In the genomic region with DNA sequence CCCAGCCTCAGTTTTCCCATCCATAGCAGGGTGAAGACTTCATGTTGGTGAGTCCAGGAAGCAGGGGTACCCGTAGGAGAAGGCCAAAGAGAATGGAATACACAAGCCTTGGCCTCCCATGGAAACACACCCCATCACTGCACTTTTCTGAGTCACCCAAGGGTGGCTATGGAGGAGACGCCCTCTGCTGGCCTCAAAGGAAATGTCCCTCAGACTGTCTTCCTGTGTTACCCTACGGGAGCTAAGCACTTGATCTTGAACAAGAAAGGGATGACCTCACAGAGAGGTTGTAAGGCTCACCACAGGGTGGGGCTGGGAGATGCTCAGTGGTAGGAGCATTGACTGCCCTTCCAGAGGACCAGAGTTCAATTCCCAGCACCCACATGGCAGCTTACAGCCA, we compare ENCODE assay signal across 8 mouse cellular contexts. TPM values are rescaled to one million over a fixed set of nuclear protein-coding genes. Genes with fewer than 3 reads are reported as not detected.
DNase-seq lines count a peak whose midpoint lies in the region; ATAC-seq and TF ChIP-seq lines count a peak whose summit lies in the region.

No protein-coding gene starts in this region.

- H3K9me3 ChIP-seq in embryonic facial prominence, embryonic 13.5 days: no peaks in the 10 kb centered on the region
- no peaks in the 10 kb centered on the region for H3K9me3 ChIP-seq in embryonic facial prominence, embryonic 10.5 days
- no peaks in the 10 kb centered on the region for H3K9me3 ChIP-seq in heart, embryonic 12.5 days (replicated peaks)
- H3K9me3 ChIP-seq in lung, embryonic 14.5 days (ENCODE audit: low read depth, low read length): no peaks in the 10 kb centered on the region

- no peak overlapping the region for H3K4me3 ChIP-seq in embryonic facial prominence, embryonic 13.5 days
- H3K4me3 ChIP-seq in embryonic facial prominence, embryonic 10.5 days: no peak overlapping the region
- no peak overlapping the region for H3K4me3 ChIP-seq in heart, embryonic 12.5 days
- H3K4me3 ChIP-seq in lung, embryonic 14.5 days (ENCODE audit: low read depth, low read length): no peak overlapping the region
- no peak overlapping the region for H3K4me3 ChIP-seq in thymus, adult 2 months (ENCODE audit: control insufficient read depth, insufficient read depth, low read length)

- 26% methylated on average over 3 of the region's 3 CpGs for WGBS in embryonic facial prominence, embryonic 13.5 days
- 30% methylated on average over 3 of the region's 3 CpGs for WGBS in embryonic facial prominence, embryonic 10.5 days
- 18% methylated on average over 3 of the region's 3 CpGs for WGBS in heart, embryonic 12.5 days
- 22% methylated on average over 3 of the region's 3 CpGs for WGBS in lung, embryonic 14.5 days
- WGBS in thymus, adult 2 months: 6% methylated on average over 3 of the region's 3 CpGs

- no peak for ATAC-seq in embryonic facial prominence, embryonic 13.5 days (ENCODE audit: insufficient number of reproducible peaks, insufficient read depth, low FRiP score, low TSS enrichment, low read depth)
- ATAC-seq in activated CD4-positive, CD25-positive, alpha-beta regulatory T cell, adult 4 months: peak; percentile 59
- ATAC-seq in heart, embryonic 12.5 days (ENCODE audit: insufficient number of reproducible peaks, low FRiP score): no peak
- no peak for ATAC-seq in lung, embryonic 14.5 days (ENCODE audit: insufficient read depth)

- TF ChIP-seq CTCF in lung, embryonic 14.5 days (IDR thresholded peaks at IDR 0.05; ENCODE audit: low read depth): peak; percentile 71
- TF ChIP-seq CTCF in thymus, adult 2 months (IDR thresholded peaks at IDR 0.05; ENCODE audit: borderline replicate concordance, control insufficient read depth, extremely low read depth, insufficient read depth, low read length, poor library complexity): peak; percentile 62; the same call in 1 of the 2 replicates

- TF ChIP-seq POLR2A in thymus, adult 2 months (IDR thresholded peaks at IDR 0.05; ENCODE audit: control insufficient read depth, extremely low read depth, insufficient read depth, low read length, poor library complexity): no peak

- H3K4me1 ChIP-seq in embryonic facial prominence, embryonic 13.5 days: peaks cover 53% of the 10 kb centered on the region
- peaks cover 39% of the 10 kb centered on the region for H3K4me1 ChIP-seq in embryonic facial prominence, embryonic 10.5 days
- peaks cover 37% of the 10 kb centered on the region for H3K4me1 ChIP-seq in heart, embryonic 12.5 days (replicated peaks)
- peaks cover 9% of the 10 kb centered on the region; the same call in 1 of the 2 replicates for H3K4me1 ChIP-seq in lung, embryonic 14.5 days (ENCODE audit: insufficient read depth)
- peaks cover 29% of the 10 kb centered on the region for H3K4me1 ChIP-seq in thymus, adult 2 months (replicated peaks; ENCODE audit: control insufficient read depth, insufficient read depth, low read length)

- peaks cover 22% of the 10 kb centered on the region for H3K36me3 ChIP-seq in embryonic facial prominence, embryonic 13.5 days
- H3K36me3 ChIP-seq in embryonic facial prominence, embryonic 10.5 days (replicated peaks): peaks cover 17% of the 10 kb centered on the region
- H3K36me3 ChIP-seq in heart, embryonic 12.5 days: peaks cover 18% of the 10 kb centered on the region
- peaks cover 17% of the 10 kb centered on the region for H3K36me3 ChIP-seq in lung, embryonic 14.5 days (ENCODE audit: insufficient read depth)
- no peaks in the 10 kb centered on the region for H3K36me3 ChIP-seq in thymus, adult 2 months (ENCODE audit: control insufficient read depth, insufficient read depth, low read length)

- H3K9ac ChIP-seq in embryonic facial prominence, embryonic 13.5 days: no peak overlapping the region
- no peak overlapping the region for H3K9ac ChIP-seq in heart, embryonic 12.5 days
- H3K9ac ChIP-seq in lung, embryonic 14.5 days: no peak overlapping the region

- H3K4me2 ChIP-seq in embryonic facial prominence, embryonic 13.5 days: no peak overlapping the region
- H3K4me2 ChIP-seq in heart, embryonic 12.5 days: no peak overlapping the region
- no peak overlapping the region for H3K4me2 ChIP-seq in lung, embryonic 14.5 days

- no peaks in the 10 kb centered on the region for H3K27me3 ChIP-seq in embryonic facial prominence, embryonic 13.5 days
- H3K27me3 ChIP-seq in embryonic facial prominence, embryonic 10.5 days (replicated peaks; ENCODE audit: low read depth, poor library complexity, severe bottlenecking): peaks cover 12% of the 10 kb centered on the region
- no peaks in the 10 kb centered on the region for H3K27me3 ChIP-seq in heart, embryonic 12.5 days (replicated peaks)
- H3K27me3 ChIP-seq in lung, embryonic 14.5 days (ENCODE audit: insufficient read depth, low read length): no peaks in the 10 kb centered on the region
- H3K27me3 ChIP-seq in thymus, adult 2 months (ENCODE audit: control insufficient read depth, insufficient read depth, low read length): no peaks in the 10 kb centered on the region

- DNase-seq in embryonic facial prominence, embryonic 10.5 days (ENCODE audit: low spot score): no peak
- peak; percentile 95 for DNase-seq in 416B (ENCODE audit: low read depth)
- peak; percentile 60 for DNase-seq in lung, embryonic 14.5 days
- peak; percentile 74 for DNase-seq in thymus, adult 2 months
- DNase-seq in frontal cortex, postnatal 36 days (ENCODE audit: low spot score in 2 of 2): no peak

- peak overlapping the region; percentile 28; the same call in 1 of the 2 replicates for H3K27ac ChIP-seq in embryonic facial prominence, embryonic 13.5 days
- no peak overlapping the region for H3K27ac ChIP-seq in embryonic facial prominence, embryonic 10.5 days (replicated peaks)
- H3K27ac ChIP-seq in heart, embryonic 12.5 days (ENCODE audit: poor library complexity, severe bottlenecking): peak overlapping the region; percentile 18; the same call in 1 of the 2 replicates
- H3K27ac ChIP-seq in lung, embryonic 14.5 days (ENCODE audit: low read depth): no peak overlapping the region
- H3K27ac ChIP-seq in thymus, adult 2 months (ENCODE audit: control insufficient read depth, insufficient read depth, low read length): no peak overlapping the region

RNA-seq across cellular contexts. Expression of a gene that starts 3.2 kb away (rescaled TPM):
- 54.1 and 57.4 TPM in 2 replicates for polyA plus RNA-seq in embryonic facial prominence, embryonic 13.5 days (2015; fragmentation: Nextera tagmentation; extraction: Ambion mirVana)
- 69.2 and 71.5 TPM in 2 replicates for polyA plus RNA-seq in embryonic facial prominence, embryonic 10.5 days (2016; fragmentation: Nextera tagmentation; extraction: Ambion mirVana)
- polyA plus RNA-seq in activated CD4-positive, CD25-positive, alpha-beta regulatory T cell, adult 4 months (2017; shearing (Covaris generic)): 10 to 100 TPM; 44.5 to 46.9 TPM
- polyA plus RNA-seq in heart, embryonic 12.5 days (2016; fragmentation: Nextera tagmentation; extraction: Ambion mirVana): 37.9 and 39.9 TPM in 2 replicates
- 52.8 and 57.4 TPM in 2 replicates for polyA plus RNA-seq in lung, embryonic 14.5 days (2014; fragmentation: Nextera tagmentation; extraction: Ambion mirVana)
- 26.8 and 27.9 TPM in 2 replicates for polyA plus RNA-seq in thymus, adult 2 months (2012; rRNA removed)

RNA-seq across cellular contexts. Expression of a gene that starts 5.1 kb away (rescaled TPM):
- 2,193 and 2,304 TPM in 2 replicates for polyA plus RNA-seq in embryonic facial prominence, embryonic 13.5 days (2015; fragmentation: Nextera tagmentation; extraction: Ambion mirVana)
- polyA plus RNA-seq in embryonic facial prominence, embryonic 10.5 days (2016; fragmentation: Nextera tagmentation; extraction: Ambion mirVana): 241 and 316 TPM in 2 replicates
- 1,000 to 10,000 TPM in 1 of 2 experiments, 100 to 1,000 TPM in 1; 804 to 1,171 TPM for polyA plus RNA-seq in activated CD4-positive, CD25-positive, alpha-beta regulatory T cell, adult 4 months (2017; shearing (Covaris generic))
- polyA plus RNA-seq in heart, embryonic 12.5 days (2016; fragmentation: Nextera tagmentation; extraction: Ambion mirVana): 667 and 690 TPM in 2 replicates
- polyA plus RNA-seq in lung, embryonic 14.5 days (2014; fragmentation: Nextera tagmentation; extraction: Ambion mirVana): 799 and 855 TPM in 2 replicates
- 359 and 428 TPM in 2 replicates for polyA plus RNA-seq in thymus, adult 2 months (2012; rRNA removed)

RNA-seq across cellular contexts. Expression of a gene that starts 15.9 kb away (rescaled TPM):
- polyA plus RNA-seq in embryonic facial prominence, embryonic 13.5 days (2015; fragmentation: Nextera tagmentation; extraction: Ambion mirVana): 37.8 and 38.7 TPM in 2 replicates
- polyA plus RNA-seq in embryonic facial prominence, embryonic 10.5 days (2016; fragmentation: Nextera tagmentation; extraction: Ambion mirVana): 46.7 and 49.4 TPM in 2 replicates
- polyA plus RNA-seq in activated CD4-positive, CD25-positive, alpha-beta regulatory T cell, adult 4 months (2017; shearing (Covaris generic)): 10 to 100 TPM; 18.6 to 30.9 TPM
- polyA plus RNA-seq in heart, embryonic 12.5 days (2016; fragmentation: Nextera tagmentation; extraction: Ambion mirVana): 59.4 and 64.1 TPM in 2 replicates
- 47.5 and 49.2 TPM in 2 replicates for polyA plus RNA-seq in lung, embryonic 14.5 days (2014; fragmentation: Nextera tagmentation; extraction: Ambion mirVana)
- 52.2 and 70.7 TPM in 2 replicates for polyA plus RNA-seq in thymus, adult 2 months (2012; rRNA removed)

RNA-seq across cellular contexts. Expression of a gene that starts 17.9 kb away (rescaled TPM):
- polyA plus RNA-seq in embryonic facial prominence, embryonic 13.5 days (2015; fragmentation: Nextera tagmentation; extraction: Ambion mirVana): 18.7 and 23.2 TPM in 2 replicates
- 32.6 and 36.5 TPM in 2 replicates for polyA plus RNA-seq in embryonic facial prominence, embryonic 10.5 days (2016; fragmentation: Nextera tagmentation; extraction: Ambion mirVana)
- polyA plus RNA-seq in activated CD4-positive, CD25-positive, alpha-beta regulatory T cell, adult 4 months (2017; shearing (Covaris generic)): 1 to 10 TPM; 2.5 TPM
- 33.4 and 34.2 TPM in 2 replicates for polyA plus RNA-seq in heart, embryonic 12.5 days (2016; fragmentation: Nextera tagmentation; extraction: Ambion mirVana)
- 17.9 and 21.9 TPM in 2 replicates for polyA plus RNA-seq in lung, embryonic 14.5 days (2014; fragmentation: Nextera tagmentation; extraction: Ambion mirVana)
- polyA plus RNA-seq in thymus, adult 2 months (2012; rRNA removed): 72.0 and 94.8 TPM in 2 replicates

RNA-seq across cellular contexts. Expression of a gene that starts 32.0 kb away (rescaled TPM):
- polyA plus RNA-seq in embryonic facial prominence, embryonic 13.5 days (2015; fragmentation: Nextera tagmentation; extraction: Ambion mirVana): 53.3 and 54.4 TPM in 2 replicates
- polyA plus RNA-seq in embryonic facial prominence, embryonic 10.5 days (2016; fragmentation: Nextera tagmentation; extraction: Ambion mirVana): 35.6 and 36.1 TPM in 2 replicates
- 10 to 100 TPM; 43.8 to 75.5 TPM for polyA plus RNA-seq in activated CD4-positive, CD25-positive, alpha-beta regulatory T cell, adult 4 months (2017; shearing (Covaris generic))
- 26.2 and 26.8 TPM in 2 replicates for polyA plus RNA-seq in heart, embryonic 12.5 days (2016; fragmentation: Nextera tagmentation; extraction: Ambion mirVana)
- 43.5 and 43.9 TPM in 2 replicates for polyA plus RNA-seq in lung, embryonic 14.5 days (2014; fragmentation: Nextera tagmentation; extraction: Ambion mirVana)
- polyA plus RNA-seq in thymus, adult 2 months (2012; rRNA removed): 371 and 412 TPM in 2 replicates

Comparison
In these comparisons a context has a peak if more than half of its experiments do, and no peak if none do; other contexts are left out.
1. H3K27ac ChIP-seq: peak in embryonic facial prominence, embryonic 13.5 days (single experiment) and heart, embryonic 12.5 days (single experiment); none in embryonic facial prominence, embryonic 10.5 days (single experiment), lung, embryonic 14.5 days (single experiment) and thymus, adult 2 months (single experiment).
2. DNase-seq: peak in 416B (single experiment), lung, embryonic 14.5 days (single experiment) and thymus, adult 2 months (single experiment); none in embryonic facial prominence, embryonic 10.5 days (single experiment) and frontal cortex, postnatal 36 days (0 of 2).